Mouse (Mus musculus) kidney, postnatal 10 days (tissue): ENCODE results near the gene Gm29110.
"Not testable (repeated sequence)": the region's sequence is repeated elsewhere in the genome, so short reads cannot be mapped to it uniquely, and the experiment has no call there.

Experiments
- DNase-seq: peaks from one replicate; pipeline ENCODE4 v3.0.0; 2021; ENCODE audit warnings: mixed read lengths

Gene Gm29110

GRCm38 (mm10) chrY:74470231-74470630 lies at the start of gene Gm29110:
Gene Gm29110 (plus strand): TSS chrY:74470531.
- not testable (repeated sequence) for DNase-seq
